Mouse (Mus musculus): ENCODE results near the gene Kif14. TPM values are rescaled to one million over a fixed set of nuclear protein-coding genes. Genes with fewer than 3 reads are reported as not detected.
A peak's percentile ranks its signal among the peaks of the same experiment; 100 is the strongest.

Gene Kif14
- total and polyA plus RNA-seq, 3 experiments, result 5.5 to 12.0 (median 7.8) TPM

DNA sequence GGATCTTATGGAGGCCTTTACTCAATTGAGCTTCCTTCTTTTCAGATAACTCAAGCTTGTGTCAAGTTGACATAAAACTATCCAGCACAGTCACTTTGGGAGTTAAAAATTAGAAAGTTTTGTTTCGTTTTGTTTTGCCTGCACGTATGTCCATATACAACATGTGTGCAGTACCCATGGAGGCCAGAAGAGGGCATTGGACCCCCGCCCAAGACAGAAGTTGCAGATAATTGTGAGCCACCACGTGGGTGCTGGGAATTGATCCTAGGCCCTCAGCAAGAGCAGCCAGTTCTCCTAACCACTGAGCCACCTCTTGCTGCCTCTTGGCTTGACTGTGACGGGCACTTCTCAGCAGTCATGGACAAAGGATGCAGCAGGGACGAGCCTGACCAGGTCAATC lies 70.8 kb downstream of the Kif14 start:
- H3K4me2 ChIP-seq (ENCODE audit: insufficient read depth, low read depth, poor library complexity, severe bottlenecking), result no peak overlapping the region
- H3K27ac ChIP-seq (ENCODE audit: insufficient read depth, low read depth), result no peak overlapping the region
- H3K4me1 ChIP-seq (ENCODE audit: control insufficient read depth in 1 of 2, insufficient read depth in 2 of 2), result peaks cover 0 to 27% of the 10 kb centered on the region in 2 experiments; a peak in 2 of 4 replicates
- dilution Hi-C loops (cut with MboI; ENCODE audit: extremely low pct_ligation_motif_present, extremely low pct_unique_long_range_greater_than_20kb, low sequenced_read_pairs), result no loop called here
- H3K9me3 ChIP-seq (replicated peaks; ENCODE audit: low read length), result peaks cover 3% of the 10 kb centered on the region
- in situ Hi-C loops (cut with MboI; ENCODE audit: low pct_ligation_motif_present, low pct_unique_long_range_greater_than_20kb, low sequenced_read_pairs), result loop anchor here (25.0 kb wide), 2 partner anchors 575 to 675 kb away; no protein-coding TSS in a partner anchor
- no peaks in the 10 kb centered on the region for H3K27me3 ChIP-seq (replicated peaks)
- H3K4me3 ChIP-seq (replicated peaks in 1 of 3; ENCODE audit: low read depth in 2 of 3, low read length in 2 of 3, poor library complexity in 1 of 3), result no peak overlapping the region
- no peaks in the 10 kb centered on the region for H3K79me2 ChIP-seq (replicated peaks; ENCODE audit: control insufficient read depth, extremely low read depth, insufficient read depth, poor library complexity, severe bottlenecking)
- peaks cover 0 to 8% of the 10 kb centered on the region in 2 experiments for H3K36me3 ChIP-seq (replicated peaks in 1 of 2; ENCODE audit: control insufficient read depth in 1 of 2, insufficient read depth in 1 of 2, low read length in 1 of 2)
- TF ChIP-seq MEF2A (IDR thresholded peaks at IDR 0.05; ENCODE audit: borderline replicate concordance, low read depth, low read length), result no peak
- peak in 1 of 2 experiments; percentile 26; a peak in 2 of 4 replicates for TF ChIP-seq CTCF (conservative IDR thresholded peaks at IDR 0.05 in 1 of 2, IDR thresholded peaks at IDR 0.05 in 1 of 2; ENCODE audit: low read depth in 2 of 2, low read length in 2 of 2)
- DNase-seq (ENCODE audit: extremely low read depth), result no peak
- H3K9ac ChIP-seq (ENCODE audit: insufficient read depth, low read depth), result no peak overlapping the region

DNA sequence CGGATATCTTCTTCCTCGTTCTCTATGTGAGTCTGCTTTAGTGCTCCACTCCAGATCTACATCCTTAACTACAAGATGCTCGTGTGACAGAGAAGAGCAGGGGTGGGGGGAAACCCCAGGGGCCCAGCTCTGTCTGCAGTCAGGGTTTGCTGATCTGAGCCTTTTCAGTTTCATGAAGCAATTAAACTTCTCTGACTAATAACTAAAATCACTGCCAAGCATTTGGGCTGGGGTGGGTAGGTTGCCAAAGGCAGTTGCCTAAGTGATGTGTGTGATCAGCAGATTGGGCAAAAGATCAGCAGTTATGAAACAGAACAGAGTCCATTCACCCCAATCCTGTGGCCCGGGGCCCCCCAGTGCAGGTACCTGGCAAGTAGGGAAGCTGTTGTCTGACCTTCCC lies 72.1 kb downstream of the Kif14 start:
- in situ Hi-C loops (cut with MboI; ENCODE audit: low pct_ligation_motif_present, low pct_unique_long_range_greater_than_20kb, low sequenced_read_pairs), result loop anchor here (25.0 kb wide), 2 partner anchors 574 to 674 kb away; no protein-coding TSS in a partner anchor
- TF ChIP-seq ZC3H11A (IDR thresholded peaks at IDR 0.05; ENCODE audit: low read depth, low read length), result no peak
- TF ChIP-seq USF1 (IDR thresholded peaks at IDR 0.05; ENCODE audit: low read depth, low read length), result no peak
- TF ChIP-seq EP300 (IDR thresholded peaks at IDR 0.05; ENCODE audit: low read length), result peak; percentile 39
- peak; percentile 65; the same call in 1 of the 2 replicates for TF ChIP-seq IRF4 (IDR thresholded peaks at IDR 0.05; ENCODE audit: low read depth, low read length)
- no peak for TF ChIP-seq POLR2A (IDR thresholded peaks at IDR 0.05; ENCODE audit: low read depth, low read length)
- TF ChIP-seq ZNF384 (IDR thresholded peaks at IDR 0.05; ENCODE audit: low read depth, low read length), result no peak
- TF ChIP-seq KAT2A (IDR thresholded peaks at IDR 0.05; ENCODE audit: insufficient replicate concordance, low read length), result no peak
- TF ChIP-seq ELF1 (IDR thresholded peaks at IDR 0.05; ENCODE audit: low read depth, low read length), result no peak
- TF ChIP-seq RAD21 (IDR thresholded peaks at IDR 0.05; ENCODE audit: low read depth, low read length), result no peak
- TF ChIP-seq MAFK (IDR thresholded peaks at IDR 0.05; ENCODE audit: insufficient replicate concordance, low read length), result 0 out of 2 replicates have a peak, but pooled peaks have one; percentile 47
- peak; percentile 68 for TF ChIP-seq BHLHE40 (IDR thresholded peaks at IDR 0.05; ENCODE audit: low read depth, low read length)
- peak; percentile 35 for TF ChIP-seq ETS1 (conservative IDR thresholded peaks at IDR 0.05; ENCODE audit: low read depth, low read length)
- no peak for TF ChIP-seq E2F4 (IDR thresholded peaks at IDR 0.05; ENCODE audit: insufficient replicate concordance, low read depth, low read length)
- no peak for TF ChIP-seq RCOR1 (conservative IDR thresholded peaks at IDR 0.05; ENCODE audit: low read depth, low read length)
- Histone ChIP-seq H3K36me3 (replicated peaks in 1 of 2; ENCODE audit: control insufficient read depth in 1 of 2, insufficient read depth in 1 of 2, low read length in 1 of 2) (peaks cover 0 to 8% of the 10 kb centered on the region in 2 experiments), H3K9me3 (replicated peaks; ENCODE audit: low read length) (peaks cover 3% of the 10 kb centered on the region), H3K79me2 (replicated peaks; ENCODE audit: control insufficient read depth, extremely low read depth, insufficient read depth, poor library complexity, severe bottlenecking) (no peaks in the 10 kb centered on the region), H3K27me3 (replicated peaks) (no peaks in the 10 kb centered on the region), H3K9ac (ENCODE audit: insufficient read depth, low read depth) (no peak overlapping the region), H3K4me2 (ENCODE audit: insufficient read depth, low read depth, poor library complexity, severe bottlenecking) (no peak overlapping the region), H3K27ac (ENCODE audit: insufficient read depth, low read depth) (no peak overlapping the region), H3K4me3 (replicated peaks in 1 of 3; ENCODE audit: low read depth in 2 of 3, low read length in 2 of 3, poor library complexity in 1 of 3) (no peak overlapping the region), H3K4me1 (ENCODE audit: control insufficient read depth in 1 of 2, insufficient read depth in 2 of 2) (peaks cover 0 to 25% of the 10 kb centered on the region in 2 experiments; a peak in 2 of 4 replicates)
- dilution Hi-C loops (cut with MboI; ENCODE audit: extremely low pct_ligation_motif_present, extremely low pct_unique_long_range_greater_than_20kb, low sequenced_read_pairs), result no loop called here
- DNase-seq (ENCODE audit: extremely low read depth), result peak; percentile 73
